In the genomic region with DNA sequence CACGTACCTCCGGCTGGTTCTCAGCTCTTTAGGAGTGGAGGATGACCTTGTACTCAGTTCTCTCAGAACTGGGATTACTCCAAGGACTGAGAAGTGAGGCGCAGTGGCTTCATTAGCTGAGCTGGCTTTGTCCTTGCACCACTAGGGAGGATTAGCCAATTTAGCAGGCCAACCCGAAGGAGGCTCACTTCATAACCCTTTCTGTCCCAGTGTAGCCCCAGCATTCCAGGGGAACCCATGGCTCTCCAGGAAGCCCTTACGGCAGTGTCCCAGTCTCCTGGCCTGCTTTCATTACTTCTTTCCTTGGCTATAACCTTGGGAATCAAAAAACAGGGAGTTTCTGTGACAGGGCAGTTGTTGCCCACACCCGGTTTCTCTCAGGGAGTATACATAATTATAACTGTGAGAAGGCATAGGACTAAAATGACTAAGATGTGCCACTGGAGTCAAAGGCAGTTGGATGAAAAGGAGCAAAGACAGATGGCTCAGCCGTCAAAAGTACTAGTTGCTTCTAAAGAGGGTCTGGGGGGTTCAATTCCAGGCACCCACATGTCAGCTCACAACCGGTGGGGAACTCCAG, we compare ENCODE assay signal across 8 mouse cellular contexts. TPM values are rescaled to one million over a fixed set of nuclear protein-coding genes. Genes with fewer than 3 reads are reported as not detected.
A peak's percentile ranks its signal among the peaks of the same experiment; 100 is the strongest.
DNase-seq lines count a peak whose midpoint lies in the region; ATAC-seq and TF ChIP-seq lines count a peak whose summit lies in the region.

No protein-coding gene starts in this region.

- TF ChIP-seq CTCF in cerebellum, adult 2 months (IDR thresholded peaks at IDR 0.05; ENCODE audit: borderline replicate concordance, insufficient read depth, low read depth, low read length): no peak
- no peak for TF ChIP-seq CTCF in MEL (IDR thresholded peaks at IDR 0.05 in 2 of 3, conservative IDR thresholded peaks at IDR 0.05 in 1 of 3; ENCODE audit: control insufficient read depth in 1 of 3, insufficient read depth in 1 of 3, low read depth in 2 of 3, low read length in 3 of 3, poor library complexity in 1 of 3, severe bottlenecking in 1 of 3)

- ATAC-seq in forebrain, embryonic 15.5 days (replicated peaks): no peak
- no peak for ATAC-seq in intestine, embryonic 16.5 days

- no peaks in the 10 kb centered on the region for H3K9me3 ChIP-seq in MEL (replicated peaks; ENCODE audit: insufficient read depth, low read length)
- no peaks in the 10 kb centered on the region for H3K9me3 ChIP-seq in forebrain, embryonic 15.5 days
- H3K9me3 ChIP-seq in intestine, embryonic 16.5 days (ENCODE audit: control insufficient read depth, low read length): no peaks in the 10 kb centered on the region
- H3K9me3 ChIP-seq in midbrain, embryonic 10.5 days (replicated peaks): no peaks in the 10 kb centered on the region

- peak overlapping the region; percentile 95 for H3K27ac ChIP-seq in cerebellum, adult 2 months (ENCODE audit: insufficient read depth, low read length)
- H3K27ac ChIP-seq in MEL (ENCODE audit: control insufficient read depth, low read depth, low read length): peak overlapping the region; percentile 99
- H3K27ac ChIP-seq in forebrain, embryonic 15.5 days (replicated peaks): peak overlapping the region; percentile 99
- H3K27ac ChIP-seq in intestine, embryonic 16.5 days (ENCODE audit: low read length): peak overlapping the region; percentile 99
- H3K27ac ChIP-seq in midbrain, embryonic 10.5 days (replicated peaks): peak overlapping the region; percentile 100

- no peak for TF ChIP-seq POLR2A in cerebellum, adult 2 months (IDR thresholded peaks at IDR 0.05; ENCODE audit: borderline replicate concordance, insufficient read depth, low read length)
- TF ChIP-seq POLR2A in MEL (IDR thresholded peaks at IDR 0.05; ENCODE audit: control insufficient read depth in 1 of 2, insufficient read depth in 1 of 2, low read depth in 1 of 2, low read length in 2 of 2, poor library complexity in 1 of 2): no peak

- peak overlapping the region; percentile 84 for H3K4me2 ChIP-seq in forebrain, embryonic 15.5 days (replicated peaks)
- H3K4me2 ChIP-seq in intestine, embryonic 16.5 days (ENCODE audit: low read depth, low read length): peak overlapping the region; percentile 95

- WGBS in cerebellum, adult 2 months: 14% methylated on average over 6 of the region's 8 CpGs
- WGBS in forebrain, embryonic 15.5 days: 19% methylated on average over 7 of the region's 8 CpGs
- WGBS in intestine, embryonic 16.5 days: 43% methylated on average over 8 of the region's 8 CpGs
- 26% methylated on average over 8 of the region's 8 CpGs for WGBS in midbrain, embryonic 10.5 days

- DNase-seq in cerebellum, adult 2 months: peak in 1 of 2 experiments; percentile 52
- DNase-seq in cerebellum, adult 8-10 months: no peak
- peak; percentile 51 for DNase-seq in MEL (ENCODE audit: low read depth, low spot score)
- no peak for DNase-seq in midbrain, embryonic 10.5 days (ENCODE audit: low spot score)
- no peak for DNase-seq in embryo, embryonic 10 days (ENCODE audit: low spot score)
- no peak for DNase-seq in left cerebral cortex, adult 18-20 months (ENCODE audit: low spot score in 2 of 2)

- H3K36me3 ChIP-seq in MEL (ENCODE audit: control insufficient read depth in 1 of 2, insufficient read depth in 2 of 2, low read length in 2 of 2): peaks cover 5 to 23% of the 10 kb centered on the region in 2 experiments; a peak in 3 of 4 replicates
- H3K36me3 ChIP-seq in forebrain, embryonic 15.5 days: 0 out of 2 replicates have a peak, but pooled peaks cover 4% of the 10 kb centered on the region
- H3K36me3 ChIP-seq in intestine, embryonic 16.5 days (ENCODE audit: control insufficient read depth, insufficient read depth, low read length): no peaks in the 10 kb centered on the region
- peaks cover 11% of the 10 kb centered on the region for H3K36me3 ChIP-seq in midbrain, embryonic 10.5 days

- no peaks in the 10 kb centered on the region for H3K27me3 ChIP-seq in cerebellum, adult 2 months (ENCODE audit: control insufficient read depth, insufficient read depth, low read length)
- H3K27me3 ChIP-seq in MEL (ENCODE audit: control insufficient read depth in 1 of 2, insufficient read depth in 2 of 2, low read length in 2 of 2): no peaks in the 10 kb centered on the region
- no peaks in the 10 kb centered on the region for H3K27me3 ChIP-seq in forebrain, embryonic 15.5 days
- no peaks in the 10 kb centered on the region for H3K27me3 ChIP-seq in intestine, embryonic 16.5 days (replicated peaks; ENCODE audit: control insufficient read depth, insufficient read depth, low read length)
- no peaks in the 10 kb centered on the region for H3K27me3 ChIP-seq in midbrain, embryonic 10.5 days (ENCODE audit: low read depth, poor library complexity, severe bottlenecking)

- TF ChIP-seq RAD21 in MEL (IDR thresholded peaks at IDR 0.05; ENCODE audit: low read depth, low read length): no peak

- H3K9ac ChIP-seq in MEL (ENCODE audit: control insufficient read depth, low read depth, low read length, poor library complexity, severe bottlenecking): peak overlapping the region; percentile 85
- peak overlapping the region; percentile 78 for H3K9ac ChIP-seq in forebrain, embryonic 15.5 days (replicated peaks)
- H3K9ac ChIP-seq in intestine, embryonic 16.5 days (ENCODE audit: low read depth, low read length): peak overlapping the region; percentile 96

- H3K79me2 ChIP-seq in MEL (ENCODE audit: control insufficient read depth, insufficient read depth, low read length, poor library complexity): peaks cover 23% of the 10 kb centered on the region

- TF ChIP-seq EP300 in MEL (IDR thresholded peaks at IDR 0.05; ENCODE audit: low read depth in 1 of 2, low read length in 2 of 2): no peak

- H3K4me3 ChIP-seq in cerebellum, adult 2 months (replicated peaks; ENCODE audit: insufficient read depth, low read depth, low read length): peak overlapping the region; percentile 72
- H3K4me3 ChIP-seq in MEL (ENCODE audit: control insufficient read depth in 1 of 2, insufficient read depth in 1 of 2, low read depth in 2 of 2, low read length in 2 of 2): peak overlapping the region; percentile 67 to 69
- peak overlapping the region; percentile 81 for H3K4me3 ChIP-seq in forebrain, embryonic 15.5 days
- H3K4me3 ChIP-seq in intestine, embryonic 16.5 days (ENCODE audit: low read length): peak overlapping the region; percentile 73
- peak overlapping the region; percentile 94 for H3K4me3 ChIP-seq in midbrain, embryonic 10.5 days

- H3K4me1 ChIP-seq in cerebellum, adult 2 months (ENCODE audit: control insufficient read depth, insufficient read depth, low read length): no peaks in the 10 kb centered on the region; the same call in 1 of the 2 replicates
- H3K4me1 ChIP-seq in MEL (ENCODE audit: control insufficient read depth in 1 of 2, insufficient read depth in 2 of 2, low read length in 2 of 2): peaks cover 14 to 23% of the 10 kb centered on the region in 2 experiments
- peaks cover 32% of the 10 kb centered on the region for H3K4me1 ChIP-seq in forebrain, embryonic 15.5 days
- peaks cover 26% of the 10 kb centered on the region for H3K4me1 ChIP-seq in intestine, embryonic 16.5 days (ENCODE audit: control insufficient read depth, insufficient read depth, low read length)
- H3K4me1 ChIP-seq in midbrain, embryonic 10.5 days: peaks cover 59% of the 10 kb centered on the region

RNA-seq across cellular contexts. Expression of a gene that starts 0.6 kb away (rescaled TPM):
- 366 and 379 TPM in 2 replicates for polyA plus RNA-seq in cerebellum, adult 2 months (2012; rRNA removed)
- 246 and 303 TPM in 2 replicates for total RNA-seq in MEL (2012; rRNA removed)
- 1,000 to 10,000 TPM in 1 of 2 experiments, 100 to 1,000 TPM in 1; 684 to 1,095 TPM for polyA plus RNA-seq in MEL (2012; ENCODE audit: insufficient read depth in 1 of 2, insufficient read length in 2 of 2, low read depth in 1 of 2, low replicate concordance in 2 of 2, missing spikeins in 1 of 2)
- polyA plus RNA-seq in forebrain, embryonic 15.5 days (2015; fragmentation: Nextera tagmentation; extraction: Ambion mirVana): 231 and 243 TPM in 2 replicates
- polyA plus RNA-seq in intestine, embryonic 16.5 days (2015; fragmentation: Nextera tagmentation; extraction: Ambion mirVana): 142 and 146 TPM in 2 replicates
- polyA plus RNA-seq in midbrain, embryonic 10.5 days (2016; fragmentation: Nextera tagmentation; extraction: Ambion mirVana): 279 and 293 TPM in 2 replicates
- 100 to 1,000 TPM; 427 to 456 TPM for total RNA-seq in left cerebral cortex, adult 18-20 months (2021)

RNA-seq across cellular contexts. Expression of a gene that starts 17.3 kb away (rescaled TPM):
- polyA plus RNA-seq in cerebellum, adult 2 months (2012; rRNA removed): 106 and 115 TPM in 2 replicates
- 82.8 and 99.5 TPM in 2 replicates for total RNA-seq in MEL (2012; rRNA removed)
- polyA plus RNA-seq in MEL (2012; ENCODE audit: insufficient read depth in 1 of 2, insufficient read length in 2 of 2, low read depth in 1 of 2, low replicate concordance in 2 of 2, missing spikeins in 1 of 2): 10 to 100 TPM in 1 of 2 experiments, not detected in 1; 74.7 TPM
- 85.2 and 86.5 TPM in 2 replicates for polyA plus RNA-seq in forebrain, embryonic 15.5 days (2015; fragmentation: Nextera tagmentation; extraction: Ambion mirVana)
- polyA plus RNA-seq in intestine, embryonic 16.5 days (2015; fragmentation: Nextera tagmentation; extraction: Ambion mirVana): 347 and 378 TPM in 2 replicates
- 85.1 and 94.5 TPM in 2 replicates for polyA plus RNA-seq in midbrain, embryonic 10.5 days (2016; fragmentation: Nextera tagmentation; extraction: Ambion mirVana)
- 10 to 100 TPM; 53.5 to 56.6 TPM for total RNA-seq in left cerebral cortex, adult 18-20 months (2021)

RNA-seq across cellular contexts. Expression of a gene that starts 19.0 kb away (rescaled TPM):
- polyA plus RNA-seq in cerebellum, adult 2 months (2012; rRNA removed): 3.0 and 3.1 TPM in 2 replicates
- total RNA-seq in MEL (2012; rRNA removed): 32.9 and 39.9 TPM in 2 replicates
- 10 to 100 TPM in 1 of 2 experiments, not detected in 1; 63.9 TPM for polyA plus RNA-seq in MEL (2012; ENCODE audit: insufficient read depth in 1 of 2, insufficient read length in 2 of 2, low read depth in 1 of 2, low replicate concordance in 2 of 2, missing spikeins in 1 of 2)
- 1.8 and 2.5 TPM in 2 replicates for polyA plus RNA-seq in forebrain, embryonic 15.5 days (2015; fragmentation: Nextera tagmentation; extraction: Ambion mirVana)
- 5.2 and 5.9 TPM in 2 replicates for polyA plus RNA-seq in intestine, embryonic 16.5 days (2015; fragmentation: Nextera tagmentation; extraction: Ambion mirVana)
- polyA plus RNA-seq in midbrain, embryonic 10.5 days (2016; fragmentation: Nextera tagmentation; extraction: Ambion mirVana): 3.5 and 4.0 TPM in 2 replicates
- total RNA-seq in left cerebral cortex, adult 18-20 months (2021): 1 to 10 TPM; 2.1 to 3.9 TPM

RNA-seq across cellular contexts. Expression of a gene that starts 25.9 kb away (rescaled TPM):
- 6.9 and 8.3 TPM in 2 replicates for polyA plus RNA-seq in cerebellum, adult 2 months (2012; rRNA removed)
- 1.5 and 2.1 TPM in 2 replicates for total RNA-seq in MEL (2012; rRNA removed)
- 1 to 10 TPM in 1 of 2 experiments, not detected in 1; 5.1 TPM for polyA plus RNA-seq in MEL (2012; ENCODE audit: insufficient read depth in 1 of 2, insufficient read length in 2 of 2, low read depth in 1 of 2, low replicate concordance in 2 of 2, missing spikeins in 1 of 2)
- polyA plus RNA-seq in forebrain, embryonic 15.5 days (2015; fragmentation: Nextera tagmentation; extraction: Ambion mirVana): 4.2 and 4.9 TPM in 2 replicates
- polyA plus RNA-seq in intestine, embryonic 16.5 days (2015; fragmentation: Nextera tagmentation; extraction: Ambion mirVana): 2,407 and 2,590 TPM in 2 replicates
- 3.1 and 3.7 TPM in 2 replicates for polyA plus RNA-seq in midbrain, embryonic 10.5 days (2016; fragmentation: Nextera tagmentation; extraction: Ambion mirVana)
- 1 to 10 TPM; 1.9 to 2.4 TPM for total RNA-seq in left cerebral cortex, adult 18-20 months (2021)

RNA-seq across cellular contexts. Expression of a gene that starts 40.4 kb away (rescaled TPM):
- 39.6 and 40.0 TPM in 2 replicates for polyA plus RNA-seq in cerebellum, adult 2 months (2012; rRNA removed)
- total RNA-seq in MEL (2012; rRNA removed): 30.7 and 32.9 TPM in 2 replicates
- polyA plus RNA-seq in MEL (2012; ENCODE audit: insufficient read depth in 1 of 2, insufficient read length in 2 of 2, low read depth in 1 of 2, low replicate concordance in 2 of 2, missing spikeins in 1 of 2): 10 to 100 TPM in 1 of 2 experiments, not detected in 1; 52.7 TPM
- 59.0 and 62.0 TPM in 2 replicates for polyA plus RNA-seq in forebrain, embryonic 15.5 days (2015; fragmentation: Nextera tagmentation; extraction: Ambion mirVana)
- 46.2 and 49.1 TPM in 2 replicates for polyA plus RNA-seq in intestine, embryonic 16.5 days (2015; fragmentation: Nextera tagmentation; extraction: Ambion mirVana)
- polyA plus RNA-seq in midbrain, embryonic 10.5 days (2016; fragmentation: Nextera tagmentation; extraction: Ambion mirVana): 57.6 and 62.3 TPM in 2 replicates
- total RNA-seq in left cerebral cortex, adult 18-20 months (2021): 10 to 100 TPM; 35.0 to 38.6 TPM
